Mouse (Mus musculus) kidney, adult 2 months (tissue): ENCODE measurements around the gene Zfp740.

Experiments
- CTCF ChIP-seq: fragments of 200-500 bp; conservative IDR thresholded peaks from 2 replicates; pipeline ENCODE4 v1.5.1; 2011; ENCODE audit warnings: low read depth, mild to moderate bottlenecking, control low read depth, low read length, moderate library complexity, mixed read lengths; ENCODE audit not compliant: insufficient read depth, insufficient read length
- POLR2A ChIP-seq: fragments of 200-500 bp; IDR thresholded peaks from one replicate; pipeline ENCODE4 v1.6.1; 2011; ENCODE audit warnings: low read depth, low read length, control low read depth

DNA sequence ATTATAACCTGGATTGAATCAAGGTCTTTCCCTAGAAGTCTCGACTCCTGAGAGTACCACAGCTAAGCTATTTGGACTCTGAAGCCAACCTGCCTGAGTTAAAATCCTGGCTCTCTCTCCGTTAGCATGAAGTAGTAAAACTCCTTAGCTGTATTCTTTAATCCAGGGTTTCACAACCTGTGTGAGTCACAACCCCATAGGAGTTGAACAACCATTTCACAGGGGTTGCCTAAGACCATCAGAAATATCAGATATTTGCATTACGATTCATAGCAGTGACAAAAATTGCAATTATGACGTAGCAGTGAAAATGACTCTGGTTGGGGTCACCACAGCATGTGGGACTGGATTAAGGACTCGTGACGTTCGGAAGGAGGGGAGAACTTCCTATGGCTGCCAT is 29.7 kb downstream of the Zfp740 start:
- no peak for TF ChIP-seq POLR2A
- TF ChIP-seq CTCF, result no peak
